Mouse (Mus musculus): ENCODE data around the gene Tollip. TPM values are rescaled to one million over a fixed set of nuclear protein-coding genes. Genes with fewer than 3 reads are reported as not detected.

The Tollip gene
- polyA plus RNA-seq, 1 experiment, result 27.4 TPM

- Histone ChIP-seq H3K4me1 (ENCODE audit: control insufficient read depth, insufficient read depth, insufficient read length, low read length) (0 out of 2 replicates have a peak, but pooled peaks cover 3% of the 10 kb centered on the region), H3K4me3 (ENCODE audit: insufficient read depth, low read depth, low read length) (no peak overlapping the region), H3K27ac (replicated peaks; ENCODE audit: low read depth, low read length) (no peak overlapping the region)
Measured at GRCm38 (mm10) chr7:141892151-141892550, 26.2 kb downstream of the Tollip start.

- H3K27ac ChIP-seq (replicated peaks; ENCODE audit: low read depth, low read length), result no peak overlapping the region
- no peaks in the 10 kb centered on the region for H3K4me1 ChIP-seq (ENCODE audit: control insufficient read depth, insufficient read depth, insufficient read length, low read length)
- no peak overlapping the region for H3K4me3 ChIP-seq (ENCODE audit: insufficient read depth, low read depth, low read length)
Measured at GRCm38 (mm10) chr7:141878813-141879212, 39.5 kb downstream of the Tollip start.

GRCm38 (mm10) chr7:141874891-141875290, 43.4 kb downstream of the Tollip start:
- no peak overlapping the region for H3K4me3 ChIP-seq (ENCODE audit: insufficient read depth, low read depth, low read length)
- H3K27ac ChIP-seq (replicated peaks; ENCODE audit: low read depth, low read length), result no peak overlapping the region
- no peaks in the 10 kb centered on the region for H3K4me1 ChIP-seq (ENCODE audit: control insufficient read depth, insufficient read depth, insufficient read length, low read length)

- Histone ChIP-seq H3K4me3 (ENCODE audit: insufficient read depth, low read depth, low read length) (no peak overlapping the region), H3K27ac (replicated peaks; ENCODE audit: low read depth, low read length) (no peak overlapping the region), H3K4me1 (ENCODE audit: control insufficient read depth, insufficient read depth, insufficient read length, low read length) (no peaks in the 10 kb centered on the region)
Measured at GRCm38 (mm10) chr7:141870553-141870952, 47.8 kb downstream of the Tollip start.

- Histone ChIP-seq H3K4me1 (ENCODE audit: control insufficient read depth, insufficient read depth, insufficient read length, low read length) (no peaks in the 10 kb centered on the region), H3K4me3 (ENCODE audit: insufficient read depth, low read depth, low read length) (no peak overlapping the region), H3K27ac (replicated peaks; ENCODE audit: low read depth, low read length) (no peak overlapping the region)
Measured at GRCm38 (mm10) chr7:141869644-141870043, 48.7 kb downstream of the Tollip start.

- no peaks in the 10 kb centered on the region for H3K4me1 ChIP-seq (ENCODE audit: control insufficient read depth, insufficient read depth, insufficient read length, low read length)
- H3K27ac ChIP-seq (replicated peaks; ENCODE audit: low read depth, low read length), result no peak overlapping the region
- no peak overlapping the region for H3K4me3 ChIP-seq (ENCODE audit: insufficient read depth, low read depth, low read length)
Measured at GRCm38 (mm10) chr7:141861046-141861445, 57.3 kb downstream of the Tollip start.

- Histone ChIP-seq H3K4me1 (ENCODE audit: control insufficient read depth, insufficient read depth, insufficient read length, low read length) (no peaks in the 10 kb centered on the region), H3K4me3 (ENCODE audit: insufficient read depth, low read depth, low read length) (no peak overlapping the region), H3K27ac (replicated peaks; ENCODE audit: low read depth, low read length) (no peak overlapping the region)
Measured at GRCm38 (mm10) chr7:141840354-141840753, 78.0 kb downstream of the Tollip start.

GRCm38 (mm10) chr7:141838779-141839178, 79.5 kb downstream of the Tollip start, which contains the start of gene Muc5b:
TSS of gene Muc5b (plus strand) at chr7:141839070.
- no peak within 1 kb of the TSS for H3K27ac ChIP-seq (replicated peaks; ENCODE audit: low read depth, low read length)
- H3K4me3 ChIP-seq (ENCODE audit: insufficient read depth, low read depth, low read length), result no peak within 1 kb of the TSS
- no peaks in the 10 kb centered on the region for H3K4me1 ChIP-seq (ENCODE audit: control insufficient read depth, insufficient read depth, insufficient read length, low read length)

GRCm38 (mm10) chr7:141836423-141836822, 81.9 kb downstream of the Tollip start:
- H3K4me3 ChIP-seq (ENCODE audit: insufficient read depth, low read depth, low read length), result no peak overlapping the region
- H3K4me1 ChIP-seq (ENCODE audit: control insufficient read depth, insufficient read depth, insufficient read length, low read length), result no peaks in the 10 kb centered on the region
- no peak overlapping the region for H3K27ac ChIP-seq (replicated peaks; ENCODE audit: low read depth, low read length)

- Histone ChIP-seq H3K4me3 (ENCODE audit: insufficient read depth, low read depth, low read length) (no peak overlapping the region), H3K4me1 (ENCODE audit: control insufficient read depth, insufficient read depth, insufficient read length, low read length) (no peaks in the 10 kb centered on the region), H3K27ac (replicated peaks; ENCODE audit: low read depth, low read length) (no peak overlapping the region)
Measured at GRCm38 (mm10) chr7:141835941-141836340, 82.4 kb downstream of the Tollip start.

Other genes starting within 250 kb of the Tollip start
- not detected in 2 replicates for gene Muc2, start 228.2 kb downstream of the Tollip start, polyA plus RNA-seq (2012; ENCODE audit: insufficient read depth, insufficient read length, missing spikeins)
- not detected in 2 replicates for gene Muc5ac, start 129.5 kb downstream of the Tollip start, polyA plus RNA-seq (2012; ENCODE audit: insufficient read depth, insufficient read length, missing spikeins)
- gene Muc5b, start 79.4 kb downstream of the Tollip start, polyA plus RNA-seq (2012; ENCODE audit: insufficient read depth, insufficient read length, missing spikeins), result not detected in 2 replicates
- gene Brsk2, start 31.2 kb upstream of the Tollip start, polyA plus RNA-seq (2012; ENCODE audit: insufficient read depth, insufficient read length, missing spikeins), result 1.8 TPM in 1 of 2 replicates, not detected in the other
- 29.6 and 34.7 TPM in 2 replicates for gene Mob2, start 142.6 kb upstream of the Tollip start, polyA plus RNA-seq (2012; ENCODE audit: insufficient read depth, insufficient read length, missing spikeins)
- 6.7 and 8.2 TPM in 2 replicates for gene Dusp8, start 177.3 kb upstream of the Tollip start, polyA plus RNA-seq (2012; ENCODE audit: insufficient read depth, insufficient read length, missing spikeins)
- gene Gm45618, start 202.2 kb upstream of the Tollip start, polyA plus RNA-seq (2012; ENCODE audit: insufficient read depth, insufficient read length, missing spikeins), result not detected in 2 replicates
- not detected in 2 replicates for gene Gm39115, start 217.5 kb upstream of the Tollip start, polyA plus RNA-seq (2012; ENCODE audit: insufficient read depth, insufficient read length, missing spikeins)
- gene Gm45337, start 226.1 kb upstream of the Tollip start, polyA plus RNA-seq (2012; ENCODE audit: insufficient read depth, insufficient read length, missing spikeins), result not detected in 2 replicates
- not detected in 2 replicates for gene Gm29735, start 238.6 kb upstream of the Tollip start, polyA plus RNA-seq (2012; ENCODE audit: insufficient read depth, insufficient read length, missing spikeins)
- gene Gm4553, start 247.2 kb upstream of the Tollip start, polyA plus RNA-seq (2012; ENCODE audit: insufficient read depth, insufficient read length, missing spikeins), result not detected in 2 replicates

Data from brown adipose tissue, adult 24 weeks (tissue).